Mouse (Mus musculus): ENCODE measurements around the gene Cdk19.

DNA sequence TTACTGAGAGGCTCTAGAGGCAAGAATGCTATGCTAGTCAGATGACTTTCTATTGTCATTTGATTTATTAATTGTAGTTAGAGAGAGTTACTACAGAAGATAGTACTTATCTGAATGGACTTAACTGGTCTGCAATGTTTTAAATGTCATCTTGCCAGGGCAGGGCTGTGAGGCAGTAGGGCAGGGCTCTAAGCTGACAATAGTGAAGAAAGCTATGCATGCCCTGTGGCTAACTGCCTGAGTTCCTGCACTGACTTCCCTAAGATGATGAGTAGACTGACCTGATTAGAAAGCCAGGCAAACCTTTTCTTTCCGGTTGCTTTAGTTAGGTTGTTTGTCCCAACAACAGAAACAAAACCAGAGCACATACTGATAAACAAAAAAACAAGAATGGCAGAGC is 102.7 kb downstream of the Cdk19 start:
- TF ChIP-seq CTCF (IDR thresholded peaks at IDR 0.05; ENCODE audit: insufficient read depth, low read depth, low read length): no peak
- TF ChIP-seq POLR2A (IDR thresholded peaks at IDR 0.05; ENCODE audit: insufficient read depth, low read depth, low read length): no peak
